Mouse (Mus musculus) kidney, adult 2 months (tissue): Measurements from ENCODE around the gene Tshz2. TPM values are rescaled to one million over a fixed set of nuclear protein-coding genes. Genes with fewer than 3 reads are reported as not detected.

Source experiments
- DNase-seq: peaks from one replicate; pipeline ENCODE4 v3.0.0; 2021
- H3K27ac ChIP-seq: fragments of 200-500 bp; 2 replicates; pipeline ENCODE4 v1.5.1; 2012; ENCODE audit warnings: low read depth, low read length, control low read depth, inconsistent platforms; ENCODE audit not compliant: insufficient read depth
- H3K27me3 ChIP-seq: fragments of 200-500 bp; replicated peaks from 2 replicates; pipeline ENCODE4 v1.6.1; 2012; ENCODE audit warnings: mild to moderate bottlenecking, moderate library complexity, low read length, inconsistent platforms; ENCODE audit not compliant: control insufficient read depth, insufficient read depth
- H3K36me3 ChIP-seq: fragments of 200-500 bp; 2 replicates; pipeline ENCODE4 v1.6.1; 2012; ENCODE audit warnings: mild to moderate bottlenecking, moderate library complexity, low read length, inconsistent platforms; ENCODE audit not compliant: control insufficient read depth, insufficient read depth
- H3K4me1 ChIP-seq: fragments of 200-500 bp; 2 replicates; pipeline ENCODE4 v1.6.1; 2011; ENCODE audit warnings: low read length; ENCODE audit not compliant: control insufficient read depth, insufficient read depth
- H3K4me3 ChIP-seq: fragments of 200-500 bp; 2 replicates; pipeline ENCODE4 v1.5.1; 2011; ENCODE audit warnings: mild to moderate bottlenecking, low read depth, low read length, control low read depth; ENCODE audit not compliant: insufficient read depth
- CTCF ChIP-seq: fragments of 200-500 bp; conservative IDR thresholded peaks from 2 replicates; pipeline ENCODE4 v1.5.1; 2011; ENCODE audit warnings: low read depth, mild to moderate bottlenecking, control low read depth, low read length, moderate library complexity, mixed read lengths; ENCODE audit not compliant: insufficient read depth, insufficient read length
- POLR2A ChIP-seq: fragments of 200-500 bp; IDR thresholded peaks from one replicate; pipeline ENCODE4 v1.6.1; 2011; ENCODE audit warnings: low read depth, low read length, control low read depth
- WGBS: fragments of 180-500 bp; shearing (Covaris S2); methylation state at CpG from one replicate; pipeline ENCODE4 v1.1.7; 2018; 5-methylcytosine and 5-hydroxymethylcytosine counted together
- polyA plus RNA-seq: library from polyadenylated mRNA; depleted of rRNA; stranded (reverse); fragments of >200 nt; gene quantifications from 2 replicates; pipeline ENCODE4 v1.2.3, GENCODE M21; 2012

Gene Tshz2
- polyA plus RNA-seq, 1 experiment: 17.6 TPM

DNA sequence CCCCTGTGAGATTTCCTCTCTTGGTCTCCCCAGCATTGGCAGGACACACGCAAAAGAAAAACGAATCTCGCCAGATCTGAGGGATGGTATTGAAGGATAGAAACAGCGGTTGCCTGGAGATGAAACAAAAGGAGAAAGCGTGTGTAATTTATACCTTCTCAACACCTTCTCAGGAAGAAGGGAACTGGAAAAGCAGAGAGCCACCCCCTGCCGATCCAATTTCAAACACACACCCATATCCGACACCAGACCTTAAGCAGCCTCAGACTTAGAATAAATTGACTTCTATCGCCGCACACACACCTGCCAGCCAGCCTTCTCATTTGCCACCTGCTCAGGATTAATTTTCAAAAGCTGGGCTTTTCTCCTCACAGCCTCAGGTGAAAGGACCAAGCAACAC is 390.9 kb downstream of the Tshz2 start:
- 53% methylated on average over 9 of the region's 9 CpGs for WGBS
- H3K4me1 ChIP-seq: no peaks in the 10 kb centered on the region

DNA sequence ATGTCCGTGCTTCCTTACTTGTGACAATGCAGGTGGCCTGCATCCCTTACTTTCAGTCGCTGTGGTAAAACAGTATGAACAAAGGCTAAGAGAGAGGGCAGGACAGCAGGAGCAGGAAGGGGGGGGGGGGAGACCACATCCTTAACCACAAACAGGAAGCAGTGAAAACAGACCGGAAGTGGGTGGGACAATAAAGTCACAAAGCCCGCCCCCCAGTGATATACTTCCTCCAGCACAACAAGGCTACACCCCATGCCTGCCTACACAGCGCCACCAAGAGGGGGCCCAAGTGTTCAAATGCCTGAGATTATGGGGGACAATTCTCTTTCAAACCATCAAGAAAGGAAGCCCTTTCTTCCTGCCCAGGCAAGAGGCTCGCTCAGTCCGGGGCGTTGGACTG is 392.1 kb downstream of the Tshz2 start:
- DNase-seq: peak; percentile 25
- no peaks in the 10 kb centered on the region for H3K36me3 ChIP-seq
- no peaks in the 10 kb centered on the region for H3K4me1 ChIP-seq
- TF ChIP-seq CTCF: no peak
- no peak for TF ChIP-seq POLR2A
- 69% methylated on average over 8 of the region's 8 CpGs for WGBS
- H3K27me3 ChIP-seq: no peaks in the 10 kb centered on the region
- H3K4me3 ChIP-seq: no peak overlapping the region
- H3K27ac ChIP-seq: no peak overlapping the region

More for the DNA sequence above, 390.9 kb downstream of the Tshz2 start:
- H3K36me3 ChIP-seq: no peaks in the 10 kb centered on the region
- H3K27me3 ChIP-seq: no peaks in the 10 kb centered on the region
- no peak overlapping the region for H3K27ac ChIP-seq
- no peak for DNase-seq
- H3K4me3 ChIP-seq: no peak overlapping the region
- TF ChIP-seq POLR2A: no peak
- TF ChIP-seq CTCF: no peak

DNA sequence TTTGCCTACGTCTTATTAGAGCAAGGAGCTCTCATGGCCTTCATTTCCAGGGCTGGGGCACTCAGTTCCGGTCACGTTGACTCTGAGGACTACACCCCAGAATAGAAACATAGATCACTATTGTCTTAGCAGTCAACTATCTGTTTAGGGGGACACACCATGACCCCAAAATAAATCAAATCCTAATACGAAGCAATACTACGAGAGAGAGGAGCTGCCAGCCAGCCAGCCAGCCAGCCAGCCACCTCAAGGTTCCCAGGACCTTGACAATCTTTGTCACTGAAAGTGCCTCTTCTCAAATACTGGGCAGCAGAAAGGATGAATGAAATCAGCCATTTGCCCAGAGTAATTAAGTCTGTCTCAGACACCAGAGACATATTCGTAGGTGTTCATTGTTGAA is 393.1 kb downstream of the Tshz2 start:
- Histone ChIP-seq H3K27me3 (no peaks in the 10 kb centered on the region), H3K36me3 (no peaks in the 10 kb centered on the region), H3K27ac (no peak overlapping the region), H3K4me1 (no peaks in the 10 kb centered on the region), H3K4me3 (no peak overlapping the region)
- WGBS: 93% methylated on average over 6 of the region's 6 CpGs
- TF ChIP-seq CTCF (no peak), POLR2A (no peak)
- no peak for DNase-seq

DNA sequence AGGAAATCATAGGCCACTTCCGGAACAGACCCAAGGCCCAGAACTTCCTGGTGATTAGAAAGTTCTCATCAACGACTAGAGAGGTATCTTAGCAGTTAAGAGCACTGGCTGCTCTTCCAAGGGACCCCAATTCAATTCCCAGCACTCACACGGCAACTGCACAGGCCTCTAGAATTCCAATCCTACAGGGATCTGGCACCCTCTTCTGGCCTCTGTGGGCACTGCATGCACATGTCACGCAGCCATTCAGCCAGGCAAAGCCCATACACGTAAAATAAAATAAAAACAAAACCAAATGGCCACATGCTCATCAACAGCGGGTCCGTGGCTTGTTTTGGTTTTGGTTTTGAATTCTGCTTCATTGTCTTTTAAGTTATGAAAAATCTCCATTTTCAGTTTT is 395.0 kb downstream of the Tshz2 start:
- peak; percentile 35; the same call in 1 of the 2 replicates for TF ChIP-seq CTCF
- no peak for TF ChIP-seq POLR2A
- Histone ChIP-seq H3K4me3 (no peak overlapping the region), H3K27ac (no peak overlapping the region), H3K4me1 (no peaks in the 10 kb centered on the region), H3K27me3 (no peaks in the 10 kb centered on the region), H3K36me3 (no peaks in the 10 kb centered on the region)
- no peak for DNase-seq
- 92% methylated on average over 7 of the region's 7 CpGs for WGBS

DNA sequence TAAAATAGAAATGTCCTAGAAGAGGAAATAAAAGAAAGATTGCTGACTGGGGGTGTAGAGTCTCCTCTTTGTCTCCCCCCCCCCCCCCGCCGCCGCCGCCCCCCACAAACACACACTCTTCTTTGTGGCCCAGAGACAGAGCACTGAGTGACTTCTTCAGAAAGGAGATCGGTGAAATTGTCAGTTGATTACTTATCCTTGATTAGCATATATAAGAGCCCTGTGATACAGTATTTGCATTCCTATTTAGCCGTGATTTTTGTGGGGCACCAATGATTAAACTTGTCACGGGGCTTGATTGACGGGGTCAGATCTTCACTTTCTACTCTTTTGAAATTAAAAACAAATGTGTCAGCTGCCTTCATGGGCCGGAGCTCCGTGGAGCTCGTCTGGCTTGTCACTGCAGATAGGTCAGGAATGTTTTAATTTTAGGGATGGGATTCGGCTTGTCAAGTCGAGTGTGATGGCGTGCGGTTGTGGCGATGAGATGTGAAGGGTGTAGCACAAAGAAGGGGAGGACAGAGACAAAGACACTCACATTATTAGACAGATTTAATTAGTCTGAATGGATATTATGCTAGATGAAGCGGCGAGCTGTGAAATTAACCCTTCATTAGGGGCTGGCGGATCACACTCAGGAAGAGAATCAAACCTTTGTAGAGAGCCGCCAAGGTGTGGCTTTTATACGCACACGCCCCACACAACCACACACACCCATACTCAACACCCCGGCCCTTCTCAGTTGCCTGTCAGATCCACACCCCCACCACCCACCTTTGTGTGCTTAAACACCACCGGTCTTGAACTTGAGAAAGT is 395.9 kb downstream of the Tshz2 start:
- Histone ChIP-seq H3K4me3 (no peak overlapping the region), H3K27me3 (no peaks in the 10 kb centered on the region), H3K36me3 (no peaks in the 10 kb centered on the region), H3K4me1 (no peaks in the 10 kb centered on the region), H3K27ac (no peak overlapping the region)
- no peak for TF ChIP-seq POLR2A
- no peak for TF ChIP-seq CTCF
- WGBS: 65% methylated on average over 24 of the region's 24 CpGs
- DNase-seq: no peak

DNA sequence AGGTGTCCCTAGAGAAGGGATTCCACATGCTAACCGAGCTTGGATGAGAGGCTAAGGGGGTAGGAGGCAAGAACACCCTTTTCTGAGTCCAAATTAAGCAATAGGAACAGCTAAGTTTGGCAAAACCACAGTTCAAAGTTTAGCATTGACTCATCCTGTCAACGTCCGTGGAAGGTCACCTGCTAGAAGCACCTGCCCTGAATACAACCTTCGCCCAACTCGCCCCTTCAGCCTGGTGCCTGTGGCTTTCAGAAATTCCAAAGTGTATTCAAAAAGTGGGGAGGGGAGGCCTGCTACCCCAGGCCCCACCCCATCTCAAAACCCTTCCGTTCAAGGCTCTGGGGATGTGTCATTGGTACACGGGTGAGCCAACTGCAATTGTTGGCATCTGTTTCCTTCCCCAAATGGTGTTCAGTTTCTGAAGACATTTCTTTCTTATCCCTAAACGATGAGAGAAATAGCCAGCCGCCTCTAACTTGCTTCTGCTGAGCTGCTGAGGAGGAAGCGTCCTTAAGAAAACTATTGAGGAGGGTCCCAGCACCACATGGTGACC is 396.6 kb downstream of the Tshz2 start:
- no peak overlapping the region for H3K4me3 ChIP-seq
- no peaks in the 10 kb centered on the region for H3K36me3 ChIP-seq
- 83% methylated on average over 10 of the region's 10 CpGs for WGBS
- no peak overlapping the region for H3K27ac ChIP-seq
- H3K4me1 ChIP-seq: no peaks in the 10 kb centered on the region
- H3K27me3 ChIP-seq: no peaks in the 10 kb centered on the region
- TF ChIP-seq POLR2A (no peak), CTCF (no peak)
- DNase-seq: no peak

DNA sequence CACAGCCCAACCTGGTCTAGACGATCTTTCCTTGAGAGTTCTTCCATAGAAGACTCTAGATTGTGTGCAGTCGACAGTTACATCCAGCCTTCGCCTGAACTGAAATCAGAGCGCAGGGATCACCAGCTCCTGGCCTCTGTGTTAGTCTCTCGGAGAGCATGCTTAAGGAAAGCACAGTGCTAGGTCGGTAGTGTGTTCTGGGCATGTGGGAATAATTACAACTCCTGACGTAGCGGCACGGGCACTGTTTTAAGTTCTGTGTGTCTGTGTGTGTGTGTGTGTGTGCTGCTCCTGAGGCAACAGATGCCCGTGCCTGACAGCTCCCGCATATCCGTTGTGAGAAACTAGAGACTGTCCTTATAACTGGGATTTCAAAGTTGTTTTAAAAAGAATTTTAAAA is 398.4 kb downstream of the Tshz2 start:
- Histone ChIP-seq H3K36me3 (no peaks in the 10 kb centered on the region), H3K27me3 (no peaks in the 10 kb centered on the region), H3K4me1 (no peaks in the 10 kb centered on the region), H3K27ac (no peak overlapping the region), H3K4me3 (no peak overlapping the region)
- no peak for DNase-seq
- TF ChIP-seq CTCF (no peak), POLR2A (no peak)
- 96% methylated on average over 12 of the region's 12 CpGs for WGBS
